Mouse (Mus musculus) gastrocnemius, adult 8-10 months (tissue): ENCODE results near the gene Sp110. TPM values are rescaled to one million over a fixed set of nuclear protein-coding genes. Genes with fewer than 3 reads are reported as not detected.
"Not testable (repeated sequence)": the region's sequence is repeated elsewhere in the genome, so short reads cannot be mapped to it uniquely, and the experiment has no call there.

Experiments used
- DNase-seq, 2 experiments: peaks; one replicate each; pipeline ENCODE4 v3.0.0; 2022; ENCODE audit warnings: low spot score in 2 of 2
- total RNA-seq, 4 experiments: library from RNA; stranded (reverse); gene quantifications; 2 replicates each; pipeline ENCODE4 v1.2.4; 2022

Gene Sp110
- total RNA-seq, 4 experiments from 2014 or later = 0.39 to 1.1 (median 0.69) TPM

GRCm38 (mm10) chr1:85555261-85555660 is 43.4 kb downstream of the Sp110 start:
- DNase-seq = peak; percentile 17 to 23

GRCm38 (mm10) chr1:85546442-85546841 is 52.2 kb downstream of the Sp110 start:
- not testable (repeated sequence) for DNase-seq

- not testable (repeated sequence) for DNase-seq
These were observed 54.8 kb downstream of the Sp110 start for GRCm38 (mm10) chr1:85543818-85544217.

- DNase-seq = not testable (repeated sequence)
These were observed 70.0 kb downstream of the Sp110 start for GRCm38 (mm10) chr1:85528451-85529110.

Other genes with a start within 250 kb of the Sp110 start
- not detected for gene G530012D18Rik, start 23.1 kb downstream of the Sp110 start, total RNA-seq
- gene Sp140, start 1.6 kb upstream of the Sp110 start, total RNA-seq = 1 to 10 TPM in 1 of 4 experiments, under 1 TPM in 3; 0.34 to 1.0 (median 0.84) TPM
- gene Sp100, start 51.2 kb upstream of the Sp110 start, total RNA-seq = 1 to 10 TPM; 3.7 to 6.8 (median 5.7) TPM
- gene A630001G21Rik, start 179.8 kb upstream of the Sp110 start, total RNA-seq = not detected
- gene Cab39, start 194.6 kb upstream of the Sp110 start, total RNA-seq = 100 to 1,000 TPM; 177 to 206 (median 195) TPM